Mouse (Mus musculus) small intestine, adult 2 months (tissue): ENCODE measurements at regions not wholly inside any gene's neighbourhood (a gene's known extent, or its start where the extent isn't known, plus 50 kb on each side); places are given as distances from the start of the nearest gene placed in this dataset.

Experiments used
- CTCF ChIP-seq: fragments of 200-500 bp; IDR thresholded peaks from 2 replicates; pipeline ENCODE4 v1.5.1; 2012; ENCODE audit warnings: low read depth, mild to moderate bottlenecking, control low read depth, inconsistent platforms, low read length, moderate library complexity, mixed read lengths; ENCODE audit not compliant: insufficient replicate concordance, insufficient read length; ENCODE audit errors: extremely low read depth
- POLR2A ChIP-seq: fragments of 200-500 bp; IDR thresholded peaks from 2 replicates; pipeline ENCODE4 v1.6.1; 2012; ENCODE audit warnings: low read depth, mild to moderate bottlenecking, control low read depth, inconsistent platforms, low read length, moderate library complexity

GRCm38 (mm10) chr5:21125085-21125484 lies 61.0 kb upstream of the Gsap start:
- no peak for TF ChIP-seq POLR2A
- no peak for TF ChIP-seq CTCF
